Mouse (Mus musculus) kidney, embryonic 16.5 days (tissue): ENCODE measurements around the gene Mdm4. TPM values are rescaled to one million over a fixed set of nuclear protein-coding genes. Genes with fewer than 3 reads are reported as not detected.
A peak's percentile ranks its signal among the peaks of the same experiment; 100 is the strongest.

Experiments used
- ATAC-seq: fragments of 200-750 bp; cut with Nextera tagmentation; 2 replicates; pipeline ENCODE4 v1.8.0; 2017; ENCODE audit warnings: moderate TSS enrichment; ENCODE audit not compliant: low FRiP score, low TSS enrichment
- H3K27ac ChIP-seq: fragments of 300-500 bp; sonication (generic); 2 replicates; pipeline ENCODE4 v1.5.1; 2014; ENCODE audit warnings: low read length
- H3K27me3 ChIP-seq: fragments of 300-500 bp; sonication (generic); 2 replicates; pipeline ENCODE4 v1.6.1; 2014; ENCODE audit warnings: low read length, control low read depth, mixed read lengths; ENCODE audit not compliant: insufficient read depth
- H3K36me3 ChIP-seq: fragments of 300-500 bp; sonication (generic); 2 replicates; pipeline ENCODE4 v1.6.1; 2014; ENCODE audit warnings: low read length, control low read depth, mixed read lengths; ENCODE audit not compliant: insufficient read depth
- H3K4me1 ChIP-seq: fragments of 300-500 bp; sonication (generic); 2 replicates; pipeline ENCODE4 v1.6.1; 2014; ENCODE audit warnings: low read length, control low read depth, mixed read lengths; ENCODE audit not compliant: insufficient read depth
- H3K4me2 ChIP-seq: fragments of 300-500 bp; sonication (generic); replicated peaks from 2 replicates; pipeline ENCODE4 v1.6.1; 2014; ENCODE audit warnings: low read depth, low read length
- H3K4me3 ChIP-seq: fragments of 300-500 bp; sonication (generic); 2 replicates; pipeline ENCODE4 v1.5.1; 2014; ENCODE audit warnings: mild to moderate bottlenecking, low read length
- H3K9ac ChIP-seq: fragments of 300-500 bp; sonication (generic); replicated peaks from 2 replicates; pipeline ENCODE4 v1.6.1; 2014; ENCODE audit warnings: low read length
- H3K9me3 ChIP-seq: fragments of 300-500 bp; sonication (generic); 2 replicates; pipeline ENCODE4 v1.6.1; 2016; ENCODE audit warnings: low read length, control low read depth
- WGBS: fragments of 180-500 bp; shearing (Covaris S2); extraction: QIAGEN DNeasy Blood & Tissue Kit; methylation state at CpG from one replicate; pipeline ENCODE4 v1.1.7; 2014; 5-methylcytosine and 5-hydroxymethylcytosine counted together
- polyA plus RNA-seq: library from polyadenylated mRNA; unstranded; fragments of >200 nt; fragmentation: Nextera tagmentation; extraction: Ambion mirVana; gene quantifications from 2 replicates; pipeline ENCODE4 v1.2.1, GENCODE M21; 2015

The Mdm4 gene
- polyA plus RNA-seq, 1 experiment from 2014 or later, result 27.2 TPM

DNA sequence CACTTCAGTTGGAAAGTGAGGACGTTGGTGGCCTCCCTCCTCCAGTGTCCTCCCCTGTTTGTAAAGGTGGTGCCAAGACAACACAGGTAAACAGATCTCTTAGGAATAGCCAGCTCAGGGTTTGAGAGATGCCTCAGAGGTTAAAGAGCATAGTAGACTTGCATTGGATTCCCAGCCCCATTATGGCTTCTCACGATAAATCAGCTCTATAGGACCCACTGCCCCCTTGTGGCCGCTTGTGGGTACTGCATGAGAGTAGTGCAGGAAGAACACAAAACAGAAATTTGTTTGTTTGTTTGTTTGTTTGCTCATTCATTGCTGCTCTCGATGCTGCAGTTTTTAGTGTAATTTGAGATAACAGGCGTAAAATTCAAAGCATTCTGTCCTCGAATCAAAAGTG lies 61.7 kb downstream of the Mdm4 start:
- WGBS, result 37% methylated on average over 6 of the region's 6 CpGs
- no peak overlapping the region for H3K4me3 ChIP-seq
- H3K4me2 ChIP-seq, result no peak overlapping the region
- H3K9me3 ChIP-seq, result 0 out of 2 replicates have a peak, but pooled peaks cover 3% of the 10 kb centered on the region
- ATAC-seq, result no peak
- H3K27me3 ChIP-seq, result no peaks in the 10 kb centered on the region
- no peaks in the 10 kb centered on the region for H3K36me3 ChIP-seq
- H3K27ac ChIP-seq, result no peak overlapping the region
- no peaks in the 10 kb centered on the region for H3K4me1 ChIP-seq
- no peak overlapping the region for H3K9ac ChIP-seq

DNA sequence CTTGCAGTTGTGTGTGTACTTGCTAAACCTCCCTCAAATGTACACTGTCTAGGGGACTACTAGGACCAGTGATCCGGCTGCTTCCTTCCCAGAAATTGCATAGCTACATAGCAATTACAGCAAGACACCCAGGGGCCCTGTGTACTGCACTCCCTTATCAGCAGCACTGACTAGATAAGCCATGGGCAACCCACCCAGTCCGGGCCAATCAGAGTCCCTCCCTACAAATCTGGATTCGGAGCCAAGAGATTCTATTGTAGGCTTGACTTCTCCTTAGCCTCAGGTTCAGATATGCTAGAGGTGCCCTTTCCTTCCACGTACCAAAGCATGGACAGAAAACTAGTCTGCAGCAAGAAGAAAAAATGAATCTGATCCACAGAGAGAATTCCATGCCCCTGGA lies 65.7 kb downstream of the Mdm4 start:
- Histone ChIP-seq H3K4me1 (no peaks in the 10 kb centered on the region), H3K4me3 (no peak overlapping the region), H3K27me3 (no peaks in the 10 kb centered on the region), H3K36me3 (no peaks in the 10 kb centered on the region), H3K27ac (no peak overlapping the region), H3K9me3 (no peaks in the 10 kb centered on the region), H3K9ac (no peak overlapping the region), H3K4me2 (no peak overlapping the region)
- no peak for ATAC-seq
- WGBS, result 77% methylated on average over 4 of the region's 4 CpGs

DNA sequence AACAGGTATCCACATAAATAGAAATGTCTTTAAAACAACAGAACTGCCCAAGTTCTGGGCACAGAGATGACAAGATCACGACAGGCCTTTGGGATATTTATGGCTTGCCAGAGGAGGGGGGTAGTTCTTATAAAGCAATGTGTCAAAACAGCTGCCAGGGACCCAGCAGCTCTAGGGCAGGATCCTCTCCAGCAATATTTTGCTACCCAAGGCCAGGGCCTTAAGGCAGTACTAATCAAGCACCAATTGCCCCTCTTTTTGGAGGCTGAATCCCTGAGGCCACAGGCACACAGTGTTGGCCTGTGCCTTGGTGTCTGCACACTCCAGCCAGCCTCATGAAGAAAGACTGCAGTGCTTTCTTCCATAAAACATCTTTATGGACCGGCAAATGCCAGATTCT lies 66.3 kb downstream of the Mdm4 start:
- Histone ChIP-seq H3K4me3 (no peak overlapping the region), H3K4me1 (no peaks in the 10 kb centered on the region), H3K9me3 (no peaks in the 10 kb centered on the region), H3K27me3 (no peaks in the 10 kb centered on the region), H3K27ac (no peak overlapping the region), H3K9ac (no peak overlapping the region), H3K4me2 (no peak overlapping the region), H3K36me3 (no peaks in the 10 kb centered on the region)
- ATAC-seq, result no peak
- WGBS, result 79% methylated on average over 2 of the region's 2 CpGs

DNA sequence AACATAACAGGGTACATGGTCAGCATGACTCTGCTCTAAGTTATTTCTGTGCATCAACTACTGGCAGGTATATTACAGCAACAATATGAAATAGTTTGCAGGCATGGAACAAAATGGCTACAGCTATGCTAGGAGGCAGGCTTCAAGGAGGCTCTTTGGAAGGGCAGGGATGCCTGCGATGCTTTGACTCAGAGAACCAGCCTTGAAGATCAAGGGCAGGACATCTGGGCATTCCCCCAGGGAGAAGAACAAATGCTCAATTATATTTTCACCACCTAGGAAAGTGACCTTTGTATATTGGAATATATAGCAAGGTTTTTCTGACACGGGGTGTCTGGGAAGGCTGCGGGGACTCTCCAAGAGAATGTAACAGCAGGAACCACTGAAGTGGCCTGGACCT lies 68.6 kb downstream of the Mdm4 start:
- Histone ChIP-seq H3K4me3 (no peak overlapping the region), H3K4me1 (no peaks in the 10 kb centered on the region), H3K4me2 (no peak overlapping the region), H3K27ac (no peak overlapping the region), H3K9ac (no peak overlapping the region), H3K9me3 (no peaks in the 10 kb centered on the region), H3K27me3 (no peaks in the 10 kb centered on the region), H3K36me3 (no peaks in the 10 kb centered on the region)
- 91% methylated on average over 3 of the region's 3 CpGs for WGBS
- ATAC-seq, result no peak

DNA sequence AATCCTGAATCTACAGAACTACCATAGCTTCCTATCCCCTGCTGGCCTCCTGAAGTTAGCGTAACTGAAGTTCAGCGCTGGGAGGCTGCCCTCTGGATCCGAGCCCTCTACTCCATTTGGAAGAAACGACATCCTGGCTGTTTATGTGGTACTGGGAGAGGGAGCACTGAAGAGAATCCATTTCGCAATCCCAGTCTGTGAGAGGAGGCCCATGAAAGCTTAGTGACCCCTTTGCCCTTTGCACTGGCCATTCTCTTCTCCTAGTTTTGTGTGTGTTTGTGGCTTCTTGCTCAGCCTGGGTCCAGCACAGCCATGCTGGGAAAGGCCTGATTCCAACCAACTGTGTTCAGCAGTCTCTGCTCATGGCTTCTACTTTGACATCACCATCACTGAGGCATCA lies 73.6 kb downstream of the Mdm4 start:
- ATAC-seq, result no peak
- 81% methylated on average over 5 of the region's 5 CpGs for WGBS
- Histone ChIP-seq H3K4me1 (peaks cover 4% of the 10 kb centered on the region), H3K9me3 (no peaks in the 10 kb centered on the region), H3K4me2 (no peak overlapping the region), H3K4me3 (no peak overlapping the region), H3K27ac (no peak overlapping the region), H3K36me3 (no peaks in the 10 kb centered on the region), H3K9ac (no peak overlapping the region), H3K27me3 (no peaks in the 10 kb centered on the region)

DNA sequence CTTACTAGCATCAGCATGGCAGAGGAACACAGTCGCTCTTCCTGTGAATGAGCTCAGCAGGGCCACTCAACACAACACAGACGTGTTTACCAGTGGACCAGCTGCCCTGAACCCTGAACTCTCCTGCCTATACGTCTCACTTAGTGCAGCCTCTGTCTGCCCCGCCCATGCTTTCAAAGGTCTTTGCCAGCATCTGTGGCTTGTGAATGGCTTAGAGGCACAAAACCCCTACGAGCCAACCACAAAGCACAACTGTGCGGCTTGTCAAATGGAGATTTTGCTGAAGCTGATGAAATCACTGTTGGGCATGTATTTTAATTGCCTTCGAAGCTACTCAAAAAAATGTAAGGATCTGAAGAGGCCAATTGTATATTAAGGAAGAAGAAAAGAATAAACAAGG lies 82.5 kb downstream of the Mdm4 start:
- Histone ChIP-seq H3K4me1 (peaks cover 5% of the 10 kb centered on the region), H3K36me3 (no peaks in the 10 kb centered on the region), H3K4me3 (no peak overlapping the region), H3K9me3 (no peaks in the 10 kb centered on the region), H3K27ac (no peak overlapping the region), H3K4me2 (no peak overlapping the region), H3K27me3 (no peaks in the 10 kb centered on the region), H3K9ac (no peak overlapping the region)
- no peak for ATAC-seq
- WGBS, result 65% methylated on average over 7 of the region's 7 CpGs

DNA sequence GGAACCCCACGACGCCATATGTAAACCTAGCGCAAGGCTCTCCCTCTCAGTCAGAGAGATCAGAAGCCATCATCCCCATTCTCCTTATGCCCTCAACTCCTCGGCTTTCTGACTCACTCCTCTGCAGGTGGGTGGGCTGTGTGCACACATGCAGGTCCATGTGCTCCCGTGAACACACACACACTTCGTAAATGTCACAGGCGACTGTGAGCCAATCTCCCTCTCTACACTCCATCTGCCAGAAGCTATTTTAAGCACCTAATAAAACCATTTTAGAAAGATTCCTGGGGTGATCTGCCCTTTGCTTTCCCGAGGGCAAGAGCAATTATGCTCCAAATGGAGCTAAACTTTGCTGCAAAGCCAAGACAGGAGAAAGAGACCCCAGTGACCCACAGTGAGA lies 84.5 kb downstream of the Mdm4 start:
- H3K27ac ChIP-seq, result no peak overlapping the region
- H3K9me3 ChIP-seq, result no peaks in the 10 kb centered on the region
- H3K9ac ChIP-seq, result no peak overlapping the region
- no peak for ATAC-seq
- no peak overlapping the region for H3K4me2 ChIP-seq
- no peaks in the 10 kb centered on the region for H3K4me1 ChIP-seq
- H3K4me3 ChIP-seq, result no peak overlapping the region
- no peaks in the 10 kb centered on the region for H3K36me3 ChIP-seq
- no peaks in the 10 kb centered on the region for H3K27me3 ChIP-seq
- WGBS, result 30% methylated on average over 8 of the region's 8 CpGs

DNA sequence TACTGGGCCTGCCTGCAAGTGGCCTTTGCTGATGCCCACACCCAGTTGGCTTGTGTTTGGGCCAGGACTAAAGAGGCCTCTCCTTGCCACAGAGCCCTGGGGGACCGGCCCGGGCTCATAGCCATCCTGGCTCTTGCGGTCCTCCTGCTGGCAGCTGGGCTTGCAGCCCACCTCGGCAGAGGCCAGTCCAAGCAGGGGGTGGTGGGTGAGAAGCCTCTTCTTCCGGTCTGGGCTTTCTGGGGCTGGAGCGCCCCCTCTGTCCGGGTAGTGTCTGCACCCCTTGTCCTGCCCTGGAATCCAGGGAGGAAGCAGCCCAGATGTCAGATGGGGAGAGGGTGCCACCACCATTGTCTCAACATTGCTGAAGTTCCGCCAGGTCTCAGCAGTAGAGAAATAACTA lies 91.4 kb downstream of the Mdm4 start:
- Histone ChIP-seq H3K27me3 (no peaks in the 10 kb centered on the region), H3K4me3 (no peak overlapping the region), H3K9ac (no peak overlapping the region), H3K36me3 (no peaks in the 10 kb centered on the region), H3K9me3 (no peaks in the 10 kb centered on the region), H3K4me1 (no peaks in the 10 kb centered on the region), H3K4me2 (no peak overlapping the region), H3K27ac (no peak overlapping the region)
- 86% methylated on average over 8 of the region's 8 CpGs for WGBS
- no peak for ATAC-seq

DNA sequence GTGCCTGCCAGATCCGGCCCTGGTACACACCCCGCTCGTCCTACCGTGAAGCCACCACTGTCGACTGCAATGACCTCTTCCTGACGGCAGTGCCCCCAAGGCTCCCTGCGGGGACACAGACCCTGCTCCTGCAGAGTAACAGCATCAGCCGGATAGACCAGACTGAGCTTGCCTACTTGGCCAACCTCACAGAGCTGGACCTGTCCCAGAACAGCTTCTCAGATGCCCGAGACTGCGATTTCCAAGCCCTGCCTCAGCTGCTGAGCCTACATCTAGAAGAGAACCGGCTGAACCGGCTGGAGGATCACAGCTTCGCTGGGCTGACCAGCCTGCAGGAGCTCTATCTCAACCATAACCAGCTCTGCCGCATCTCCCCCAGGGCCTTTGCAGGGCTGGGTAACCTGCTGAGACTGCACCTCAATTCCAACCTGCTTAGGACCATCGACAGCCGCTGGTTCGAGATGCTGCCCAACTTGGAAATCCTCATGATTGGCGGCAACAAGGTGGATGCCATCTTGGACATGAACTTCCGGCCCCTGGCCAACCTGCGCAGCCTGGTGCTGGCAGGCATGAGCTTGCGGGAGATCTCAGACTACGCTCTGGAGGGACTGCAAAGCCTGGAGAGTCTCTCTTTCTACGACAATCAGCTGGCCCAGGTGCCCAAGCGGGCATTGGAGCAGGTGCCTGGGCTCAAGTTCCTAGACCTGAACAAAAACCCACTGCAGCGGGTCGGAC lies 92.9 kb downstream of the Mdm4 start:
- Histone ChIP-seq H3K9ac (no peak overlapping the region), H3K4me1 (no peaks in the 10 kb centered on the region), H3K4me2 (no peak overlapping the region), H3K27ac (no peak overlapping the region), H3K9me3 (no peaks in the 10 kb centered on the region), H3K36me3 (no peaks in the 10 kb centered on the region), H3K4me3 (no peak overlapping the region), H3K27me3 (no peaks in the 10 kb centered on the region)
- 80% methylated on average over 26 of the region's 26 CpGs for WGBS
- no peak for ATAC-seq

DNA sequence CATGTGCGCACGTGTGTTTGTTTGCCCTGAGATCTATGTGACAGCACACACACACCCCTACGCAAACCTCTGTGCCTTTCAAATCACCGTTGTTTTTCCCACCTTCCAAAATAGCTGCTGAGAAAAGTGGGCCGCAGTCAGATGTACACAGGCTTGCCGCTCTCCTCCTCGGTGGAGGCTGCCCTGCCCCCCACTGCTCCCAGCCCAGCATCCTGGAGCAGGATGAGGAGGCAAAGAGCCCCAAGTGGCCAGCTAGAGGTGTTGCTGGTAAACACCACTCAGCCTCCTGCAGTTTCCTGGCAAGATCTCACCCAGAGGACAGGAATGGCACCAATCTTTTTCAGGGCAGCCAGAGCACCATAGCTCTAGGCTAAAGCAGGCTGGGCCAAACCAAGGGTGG lies 95.5 kb downstream of the Mdm4 start:
- no peak overlapping the region for H3K27ac ChIP-seq
- no peak overlapping the region for H3K9ac ChIP-seq
- no peaks in the 10 kb centered on the region for H3K27me3 ChIP-seq
- no peaks in the 10 kb centered on the region for H3K9me3 ChIP-seq
- peak; percentile 67; the same call in 1 of the 2 replicates for ATAC-seq
- H3K4me2 ChIP-seq, result no peak overlapping the region
- 30% methylated on average over 7 of the region's 7 CpGs for WGBS
- no peak overlapping the region for H3K4me3 ChIP-seq
- no peaks in the 10 kb centered on the region for H3K4me1 ChIP-seq
- H3K36me3 ChIP-seq, result no peaks in the 10 kb centered on the region
